Mouse (Mus musculus) cortical plate, adult 2 months (tissue): ENCODE measurements at regions not wholly inside any gene's neighbourhood (a gene's known extent, or its start where the extent isn't known, plus 50 kb on each side); places are given as distances from the start of the nearest gene placed in this dataset.
"Not testable (repeated sequence)": the region's sequence is repeated elsewhere in the genome, so short reads cannot be mapped to it uniquely, and the experiment has no call there.

Source experiments
- H3K27ac ChIP-seq: fragments of 200-500 bp; 2 replicates; pipeline ENCODE4 v1.5.1; 2012; ENCODE audit warnings: low read length, control low read depth, inconsistent platforms; ENCODE audit not compliant: insufficient read depth
- H3K4me1 ChIP-seq: fragments of 200-500 bp; 2 replicates; pipeline ENCODE4 v1.6.1; 2011; ENCODE audit warnings: low read length; ENCODE audit not compliant: control insufficient read depth, insufficient read depth
- H3K4me3 ChIP-seq: fragments of 200-500 bp; 2 replicates; pipeline ENCODE4 v1.5.1; 2011; ENCODE audit warnings: mild to moderate bottlenecking, low read length, control low read depth; ENCODE audit not compliant: insufficient read depth
- CTCF ChIP-seq: fragments of 200-500 bp; IDR thresholded peaks from 2 replicates; pipeline ENCODE4 v1.5.1; 2011; ENCODE audit warnings: mild to moderate bottlenecking, control low read depth, low read length; ENCODE audit not compliant: insufficient read depth; ENCODE audit errors: extremely low read depth
- POLR2A ChIP-seq: fragments of 200-500 bp; IDR thresholded peaks from 2 replicates; pipeline ENCODE4 v1.6.1; 2011; ENCODE audit warnings: mild to moderate bottlenecking, low read length, control low read depth; ENCODE audit not compliant: insufficient read depth; ENCODE audit errors: extremely low read depth

- no peak overlapping the region for H3K27ac ChIP-seq
- TF ChIP-seq POLR2A: no peak
- TF ChIP-seq CTCF: peak; percentile 22; the same call in 1 of the 2 replicates
- no peak overlapping the region for H3K4me3 ChIP-seq
- H3K4me1 ChIP-seq: no peaks in the 10 kb centered on the region
Observed at GRCm38 (mm10) chr17:16900791-16901190, 163.1 kb upstream of the Zfp960 start.

- TF ChIP-seq CTCF (no peak), POLR2A (no peak)
- no peaks in the 10 kb centered on the region for H3K4me1 ChIP-seq
- H3K27ac ChIP-seq: no peak overlapping the region
- H3K4me3 ChIP-seq: no peak overlapping the region
Observed at GRCm38 (mm10) chr17:16918191-16918590, 145.7 kb upstream of the Zfp960 start.

- H3K4me1 ChIP-seq: no peaks in the 10 kb centered on the region
- H3K27ac ChIP-seq: no peak overlapping the region
- no peak overlapping the region for H3K4me3 ChIP-seq
- no peak for TF ChIP-seq POLR2A
- no peak for TF ChIP-seq CTCF
Observed at GRCm38 (mm10) chr17:16926200-16926599, 137.7 kb upstream of the Zfp960 start.

GRCm38 (mm10) chr17:16951092-16952016 lies 112.6 kb upstream of the Zfp960 start:
- Histone ChIP-seq H3K27ac (peak overlapping the region; percentile 60), H3K4me3 (peak overlapping the region; percentile 82)
- not testable (repeated sequence) for H3K4me1 ChIP-seq

DNA sequence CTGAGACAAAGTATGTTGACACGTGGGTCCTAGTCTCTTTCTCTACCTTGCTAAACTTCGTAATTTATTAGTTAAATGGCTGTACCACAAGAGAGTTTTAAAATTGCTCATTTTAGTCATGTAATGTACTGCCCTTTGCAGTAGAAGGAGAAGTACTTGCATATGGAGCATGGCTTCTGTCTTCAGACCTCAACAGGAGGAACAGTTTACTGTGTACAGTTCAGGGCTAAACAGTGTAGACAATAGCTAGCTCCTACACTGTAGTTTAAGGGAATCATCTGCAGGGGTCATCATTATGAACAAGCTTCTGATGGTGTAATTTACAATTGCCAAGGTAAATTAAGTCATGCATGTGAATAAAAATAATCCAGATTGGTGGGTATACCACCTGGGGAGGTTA lies 111.8 kb upstream of the Zfp960 start:
- H3K4me3 ChIP-seq, H3K27ac ChIP-seq, H3K4me1 ChIP-seq: not testable (repeated sequence)

GRCm38 (mm10) chr17:16997241-16997640 lies 66.7 kb upstream of the Zfp960 start:
- not testable (repeated sequence) for H3K4me3 ChIP-seq

GRCm38 (mm10) chr17:17004632-17005265 lies 59.2 kb upstream of the Zfp960 start:
- H3K4me3 ChIP-seq: peak overlapping the region; percentile 53
- not testable (repeated sequence) for H3K27ac ChIP-seq

More at GRCm38 (mm10) chr17:16997241-16997640, 66.7 kb upstream of the Zfp960 start:
- not testable (repeated sequence) for H3K4me1 ChIP-seq, H3K27ac ChIP-seq

DNA sequence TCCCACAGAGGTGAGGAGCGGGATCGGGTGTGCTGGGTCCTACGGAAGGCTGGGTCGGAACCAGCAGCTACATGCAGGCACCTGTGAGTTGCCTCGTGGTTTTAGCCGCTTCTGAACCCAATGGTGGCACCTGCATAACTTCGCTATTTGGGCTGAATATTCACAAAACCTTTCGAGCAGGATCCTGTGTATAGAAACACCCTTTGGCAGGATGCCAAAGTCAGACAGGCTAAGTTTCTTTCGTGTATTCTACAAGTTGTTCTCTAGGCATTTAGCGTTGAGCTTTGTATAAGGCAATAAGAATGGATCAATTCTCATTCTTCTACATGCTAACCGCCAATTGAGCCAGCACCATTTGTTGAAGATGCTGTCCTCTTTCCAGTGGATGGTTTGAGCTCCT lies 58.6 kb upstream of the Zfp960 start:
- H3K4me1 ChIP-seq, H3K27ac ChIP-seq: not testable (repeated sequence)
- H3K4me3 ChIP-seq: peak overlapping the region; percentile 53

More at GRCm38 (mm10) chr17:17004632-17005265, 59.2 kb upstream of the Zfp960 start:
- not testable (repeated sequence) for H3K4me1 ChIP-seq
